Mouse (Mus musculus) c-Kit-positive CD71-positive TER-119-negative erythroid progenitor cells, embryonic 14.5 days (primary cell): ENCODE measurements around the gene Ormdl3.
A peak's percentile ranks its signal among the peaks of the same experiment; 100 is the strongest.
"Not testable (repeated sequence)": the region's sequence is repeated elsewhere in the genome, so short reads cannot be mapped to it uniquely, and the experiment has no call there.

ENCODE experiments used
- DNase-seq: peaks from one replicate; pipeline ENCODE4 v3.0.0-alpha.2; 2013; ENCODE audit warnings: low read depth

Gene Ormdl3

DNA sequence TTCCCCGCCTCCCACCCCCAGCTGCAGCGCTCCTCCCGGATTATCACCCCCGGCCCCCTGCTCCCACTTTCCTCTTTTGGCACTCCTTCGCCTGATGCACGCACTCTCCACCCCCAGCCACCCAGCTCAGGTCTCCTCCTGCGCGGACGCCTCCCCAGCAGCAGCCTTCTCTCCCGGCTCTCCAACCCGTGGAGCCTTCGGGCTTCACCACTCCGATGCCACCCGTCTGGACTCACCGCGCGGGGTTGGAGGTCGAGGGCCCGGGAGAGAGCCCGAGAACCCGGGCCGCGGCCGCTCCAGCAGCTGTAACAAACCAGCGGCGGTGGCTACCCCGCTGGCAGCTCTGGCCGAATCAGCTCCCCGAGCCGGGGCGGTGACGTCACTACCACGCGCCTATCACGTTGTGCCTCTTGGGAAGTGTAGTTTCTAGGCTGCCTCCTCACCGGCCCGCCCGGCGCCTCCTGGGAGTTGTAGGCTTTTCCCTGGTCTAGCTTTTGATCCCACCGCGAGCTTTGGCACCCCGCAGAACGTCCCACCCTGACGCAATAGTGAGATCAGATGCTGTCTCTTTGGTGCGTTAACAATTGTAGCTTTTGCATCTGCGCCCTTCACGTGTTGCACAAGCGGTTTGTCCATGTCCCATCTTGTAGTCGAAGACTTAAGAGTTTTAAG is at the start of gene Ormdl3:
TSS of gene Ormdl3 (minus strand) at position 477 of the 672 bp plus-strand sequence.
- DNase-seq = peak; percentile 98

DNA sequence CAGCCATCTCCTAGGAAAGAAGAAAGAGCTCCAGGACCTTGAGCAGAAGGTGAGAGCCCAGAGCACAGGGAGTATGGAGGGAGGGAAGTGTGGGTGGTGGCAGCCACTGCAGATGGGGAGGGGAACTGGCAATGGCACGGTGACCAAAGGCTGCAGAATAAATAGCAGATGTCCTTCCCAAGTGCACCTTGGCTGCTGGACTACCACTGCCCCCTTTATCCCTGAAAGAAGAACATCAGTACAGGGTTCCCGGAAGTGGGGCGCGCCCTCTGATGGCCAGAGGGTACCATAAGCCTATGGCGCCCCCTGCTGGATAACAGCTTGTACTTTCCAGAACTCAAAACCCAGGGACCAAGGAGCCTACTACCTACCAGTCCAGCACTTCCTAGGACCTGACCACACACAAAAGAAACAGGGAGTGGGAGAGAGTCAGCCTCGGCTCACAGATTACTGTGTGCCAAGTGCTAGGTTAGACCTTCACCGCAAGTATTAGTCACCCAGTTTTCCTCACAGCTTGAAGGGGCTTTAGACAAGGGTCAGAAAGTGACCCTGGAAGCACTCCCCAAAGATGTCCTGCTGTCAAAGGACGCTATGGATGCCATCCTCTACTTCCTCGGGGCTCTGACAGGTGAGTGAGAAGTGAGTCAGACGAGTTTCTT is 48.3 kb upstream of the Ormdl3 start:
- DNase-seq = peak; percentile 6

DNA sequence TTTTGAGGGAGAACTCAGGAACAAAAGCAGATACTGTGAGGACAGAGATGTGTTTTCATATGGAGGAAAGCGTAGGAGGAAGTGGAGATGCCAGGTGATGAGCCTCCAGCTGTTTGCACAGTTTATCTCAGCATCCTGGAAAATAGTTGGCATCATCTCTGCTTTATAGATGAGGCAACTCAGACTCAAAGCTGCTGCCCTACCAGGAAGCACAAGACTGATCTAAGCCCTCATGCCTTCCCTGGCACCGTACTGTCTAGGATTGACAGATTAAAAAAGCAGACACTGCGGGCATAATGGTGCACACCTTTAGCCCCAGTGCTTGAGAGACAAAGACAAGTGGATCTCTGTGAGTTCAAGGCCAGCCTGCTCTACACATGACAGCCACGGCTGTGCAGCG is 43.5 kb upstream of the Ormdl3 start:
- DNase-seq = no peak

DNA sequence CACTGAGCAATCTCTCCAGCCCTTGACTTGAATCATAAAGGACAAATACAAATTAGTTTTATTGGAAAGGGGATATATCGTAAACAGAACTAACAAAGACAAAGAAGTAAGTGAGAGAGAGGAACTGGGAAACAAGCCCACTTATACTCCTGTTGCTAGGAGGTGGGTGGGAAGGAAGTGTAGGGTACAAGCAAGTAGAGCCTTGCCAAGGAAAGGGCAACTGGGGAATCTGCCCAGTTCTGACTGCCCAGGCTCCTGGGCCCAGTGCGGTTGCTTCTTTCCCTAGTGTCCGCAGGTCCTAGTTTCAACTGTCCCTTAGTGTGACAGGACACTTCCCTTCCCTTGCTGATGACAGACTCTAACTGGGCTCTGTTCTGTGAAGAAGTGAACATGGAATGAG is 41.5 kb upstream of the Ormdl3 start:
- DNase-seq = no peak

DNA sequence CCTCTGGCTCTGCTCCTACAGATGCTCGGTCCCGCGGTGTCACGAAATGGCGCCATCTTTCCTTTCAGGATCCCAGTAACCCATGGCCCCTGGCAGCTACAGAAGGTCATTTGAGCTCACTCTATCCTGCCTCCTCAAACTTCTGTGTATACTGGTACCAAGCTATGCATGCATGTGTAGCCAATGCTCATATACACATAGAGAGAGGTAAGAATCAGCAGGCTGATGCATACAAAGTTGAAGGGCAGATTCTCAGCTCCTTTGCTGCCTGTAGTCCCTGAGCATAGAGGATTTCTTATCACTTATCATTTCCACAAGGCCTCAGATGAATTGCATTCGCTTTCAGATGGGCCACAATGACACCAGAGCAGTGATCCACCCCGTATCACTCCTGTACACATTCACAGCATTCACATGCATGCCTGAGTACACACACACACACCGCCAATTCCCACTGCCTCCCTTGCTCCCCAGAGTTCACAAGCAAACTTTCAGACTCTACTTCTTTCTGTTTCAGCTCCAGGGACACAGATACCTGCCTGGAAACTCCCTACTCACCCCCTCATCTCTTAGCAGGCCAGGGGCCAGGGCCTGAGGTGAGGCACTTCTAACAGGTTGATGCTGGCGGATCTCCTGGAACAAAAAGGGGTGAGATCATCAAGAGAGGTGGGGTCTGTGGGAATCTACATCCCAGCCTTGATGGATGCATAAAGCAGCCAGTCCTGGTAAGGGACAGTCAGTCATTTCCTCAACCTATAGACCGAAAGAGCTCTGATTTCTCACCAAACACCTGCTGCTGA is 38.6 kb upstream of the Ormdl3 start, which contains the start of the genes Gm12355 and Gsdma3:
TSS of gene Gm12355 (minus strand) at position 51 of the 800 bp plus-strand sequence.
TSS of gene Gsdma3 (plus strand) at position 750 of the 800 bp plus-strand sequence.
- no peak for DNase-seq

DNA sequence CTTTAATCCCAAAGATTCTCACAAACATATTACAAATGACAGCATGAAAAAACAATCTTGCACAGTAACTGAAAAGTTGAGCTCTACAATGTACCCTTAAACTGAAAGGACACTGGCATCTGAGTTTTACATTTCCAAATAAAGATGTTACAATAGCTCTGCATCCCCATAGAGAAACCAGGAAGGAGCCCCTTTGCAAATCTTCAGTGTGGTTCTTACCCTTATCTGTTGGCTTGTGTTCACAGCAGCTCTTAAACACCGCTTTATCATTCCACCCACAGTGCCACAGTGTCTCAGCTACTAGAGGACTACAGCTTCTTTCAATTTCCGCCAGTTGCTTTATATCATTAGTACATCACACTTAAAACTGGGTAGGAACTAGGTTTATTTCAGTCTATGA is 37.2 kb upstream of the Ormdl3 start:
- DNase-seq = not testable (repeated sequence)

DNA sequence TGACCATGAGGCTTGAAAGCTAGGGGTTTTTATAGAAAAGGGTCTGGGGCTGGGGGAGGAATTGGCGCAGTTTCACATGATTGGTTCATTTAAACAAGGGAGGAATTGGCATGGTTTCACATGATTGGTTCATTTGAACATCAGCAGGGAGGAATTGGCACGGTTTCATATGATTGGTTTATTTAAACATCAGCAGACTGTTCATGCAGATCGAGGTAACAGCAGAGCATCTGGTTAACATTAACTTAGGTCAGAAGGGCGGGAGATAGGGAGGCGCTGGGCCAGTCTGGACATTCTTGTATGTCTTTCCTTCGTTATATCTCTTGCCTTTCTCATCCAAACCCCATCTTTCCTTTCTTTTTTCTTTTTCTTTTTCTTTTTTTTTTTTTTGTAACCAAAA is 36.8 kb upstream of the Ormdl3 start:
- not testable (repeated sequence) for DNase-seq

DNA sequence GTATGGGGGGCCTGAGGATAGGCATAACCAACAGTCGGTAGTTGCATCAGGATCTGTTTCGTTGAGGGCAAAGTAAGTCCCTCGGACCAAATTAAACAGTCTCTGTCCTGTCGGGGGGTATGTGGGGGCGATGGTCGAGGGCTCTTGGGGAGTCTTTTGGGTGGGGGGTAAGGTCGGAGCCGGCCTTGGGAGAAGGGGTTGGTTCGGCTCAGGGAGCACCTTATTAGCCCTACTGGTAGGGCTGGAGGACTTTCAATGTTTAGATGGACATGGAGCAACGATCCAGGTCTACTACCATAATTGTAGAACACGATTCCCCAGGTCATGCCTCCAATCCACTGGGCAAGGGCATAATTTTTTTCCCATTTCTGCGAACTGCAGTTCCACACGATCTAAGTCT is 33.6 kb upstream of the Ormdl3 start:
- no peak for DNase-seq

DNA sequence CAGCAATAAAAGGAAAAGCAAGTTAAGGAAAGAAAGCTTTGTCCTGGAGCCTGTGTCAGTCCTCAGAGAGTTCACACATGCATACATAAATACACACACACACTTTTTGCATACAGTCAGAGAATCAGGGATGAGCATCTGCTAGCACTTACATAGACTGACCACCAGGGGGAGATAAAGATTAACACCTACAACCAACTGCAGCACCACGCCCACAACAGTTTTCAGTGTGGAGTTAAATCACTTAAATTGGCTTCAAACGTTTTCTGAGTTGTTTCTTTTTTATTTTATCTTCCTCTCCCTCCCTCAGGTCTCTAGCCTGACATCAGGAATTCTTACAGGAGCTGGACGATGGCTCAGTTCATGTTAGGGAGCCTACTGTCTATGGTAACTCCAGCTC is 19.6 kb upstream of the Ormdl3 start:
- peak; percentile 47 for DNase-seq

DNA sequence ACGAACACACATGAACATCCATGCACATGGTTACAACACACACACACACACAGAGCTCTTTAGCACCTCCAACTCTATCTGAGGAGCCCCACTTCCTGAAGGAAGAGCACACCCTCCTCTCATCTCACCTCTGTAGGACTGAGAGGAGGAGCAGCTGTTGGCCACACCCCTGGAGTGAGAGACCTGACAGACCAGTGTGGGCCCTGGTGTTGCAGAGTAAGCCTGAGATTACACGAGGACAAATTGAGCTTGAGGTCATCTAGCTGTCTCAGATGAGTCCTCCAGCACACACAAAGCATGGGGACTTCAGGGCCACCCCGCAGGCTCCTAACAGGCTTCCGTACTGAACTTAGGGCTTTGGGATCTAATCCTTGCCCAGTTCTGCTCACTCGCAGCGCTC is 17.7 kb upstream of the Ormdl3 start:
- not testable (repeated sequence) for DNase-seq

DNA sequence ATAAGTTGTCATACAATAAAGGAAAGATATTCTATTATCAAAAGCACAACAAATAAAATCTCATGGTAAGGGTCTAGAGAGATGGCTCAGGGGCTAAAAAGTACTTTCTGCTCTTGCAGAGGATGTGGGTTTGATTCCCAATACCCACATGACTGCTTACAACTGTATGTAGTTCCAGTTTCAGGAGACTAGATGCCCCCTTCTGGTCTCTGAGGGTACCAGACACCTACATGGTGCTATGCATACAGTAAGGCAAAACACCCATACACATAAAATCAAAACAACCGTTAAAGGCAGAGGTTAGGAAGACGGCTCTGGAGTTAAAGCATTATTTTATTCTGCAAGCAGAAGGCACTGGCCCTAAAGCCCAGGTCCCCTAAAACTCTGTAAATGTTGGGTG is 16.8 kb upstream of the Ormdl3 start:
- DNase-seq = no peak

DNA sequence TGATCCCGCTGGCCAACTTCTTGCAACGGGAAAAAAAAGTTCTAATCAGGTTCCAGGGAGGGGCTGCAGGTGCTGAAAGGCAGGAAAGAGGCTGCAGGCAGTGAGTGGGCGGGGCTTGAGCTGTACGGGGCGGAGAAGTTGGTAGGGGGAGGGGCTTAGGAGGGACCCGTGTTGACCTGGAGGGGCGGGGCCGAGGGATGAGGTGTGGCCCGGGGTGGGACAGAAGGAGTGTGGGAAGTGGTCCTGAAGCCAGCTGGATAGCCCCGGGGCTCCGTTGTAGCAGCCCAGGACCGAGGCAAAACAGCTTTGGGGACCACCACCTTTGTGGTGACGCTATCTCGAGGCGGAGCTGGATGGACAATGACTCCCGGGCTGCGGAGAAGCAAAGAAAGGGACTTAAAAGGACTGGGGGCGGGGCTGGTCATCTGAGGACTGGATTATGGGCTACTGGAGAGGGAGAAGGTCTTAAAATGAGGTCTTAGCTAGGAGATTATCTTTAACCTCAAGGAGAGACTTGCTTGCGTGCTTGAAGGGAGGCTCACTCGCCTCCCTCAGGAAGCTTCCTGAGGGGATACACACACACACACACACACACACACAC is 15.0 kb upstream of the Ormdl3 start:
- DNase-seq = no peak

DNA sequence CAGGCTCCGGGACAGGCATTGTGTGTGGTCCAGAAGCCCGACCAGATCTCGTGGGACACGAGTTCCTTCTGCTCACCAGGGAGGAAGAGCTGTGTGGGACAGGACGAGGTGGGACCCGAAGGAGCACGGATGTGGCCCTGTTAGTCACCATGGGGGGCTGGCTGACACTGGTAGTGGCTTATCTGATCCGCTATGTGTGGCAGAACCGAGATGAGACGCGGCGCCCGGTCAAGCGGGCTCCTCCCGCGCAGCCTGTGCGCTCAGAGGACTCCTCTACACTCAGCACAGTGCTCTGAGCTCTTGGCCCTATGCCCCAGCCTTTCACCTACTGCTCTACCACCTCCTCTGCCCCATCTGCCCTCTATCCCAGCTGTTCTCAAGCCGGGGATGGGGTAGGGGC is 12.1 kb upstream of the Ormdl3 start:
- no peak for DNase-seq

DNA sequence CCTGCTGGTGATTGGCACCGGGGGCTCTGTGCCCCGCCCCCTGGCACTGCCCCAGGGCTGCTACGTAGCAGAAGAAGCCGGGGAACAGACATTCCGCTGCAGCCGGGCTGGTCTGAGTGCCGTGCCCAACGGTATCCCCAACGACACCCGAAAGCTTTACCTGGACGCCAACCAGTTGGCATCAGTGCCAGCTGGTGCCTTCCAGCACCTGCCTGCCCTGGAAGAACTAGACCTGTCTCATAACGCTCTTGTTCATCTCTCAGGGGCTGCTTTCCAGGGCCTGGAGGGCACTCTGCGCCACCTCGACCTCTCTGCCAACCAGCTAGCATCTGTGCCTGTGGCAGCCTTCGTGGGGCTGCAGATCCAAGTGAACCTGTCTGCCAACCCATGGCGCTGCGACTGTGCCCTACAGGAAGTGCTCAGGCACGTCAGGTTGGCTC is 11.7 kb upstream of the Ormdl3 start:
- DNase-seq = no peak

DNA sequence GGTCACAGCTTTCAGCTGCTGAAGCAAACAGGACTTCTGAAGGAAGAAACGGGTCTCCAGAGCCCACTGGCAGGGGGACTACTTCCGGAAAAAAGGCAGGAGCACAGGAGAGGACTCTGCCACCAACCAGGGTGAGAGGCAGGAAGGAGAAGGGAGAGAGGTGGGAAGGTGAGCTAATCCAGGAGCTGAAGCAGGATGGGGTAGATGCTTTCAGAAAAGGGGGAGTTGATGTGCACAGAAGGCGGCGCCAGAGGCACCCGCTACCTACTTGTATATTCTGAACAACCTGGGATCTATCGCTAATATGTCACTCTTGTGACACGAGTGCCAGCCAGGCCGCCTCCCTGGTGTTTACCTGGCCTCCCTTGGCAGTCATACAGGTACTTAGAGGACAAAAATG is 10.8 kb upstream of the Ormdl3 start, which contains the start of gene Lrrc3c:
TSS of gene Lrrc3c (plus strand) at position 301 of the 400 bp plus-strand sequence.
- DNase-seq = no peak

DNA sequence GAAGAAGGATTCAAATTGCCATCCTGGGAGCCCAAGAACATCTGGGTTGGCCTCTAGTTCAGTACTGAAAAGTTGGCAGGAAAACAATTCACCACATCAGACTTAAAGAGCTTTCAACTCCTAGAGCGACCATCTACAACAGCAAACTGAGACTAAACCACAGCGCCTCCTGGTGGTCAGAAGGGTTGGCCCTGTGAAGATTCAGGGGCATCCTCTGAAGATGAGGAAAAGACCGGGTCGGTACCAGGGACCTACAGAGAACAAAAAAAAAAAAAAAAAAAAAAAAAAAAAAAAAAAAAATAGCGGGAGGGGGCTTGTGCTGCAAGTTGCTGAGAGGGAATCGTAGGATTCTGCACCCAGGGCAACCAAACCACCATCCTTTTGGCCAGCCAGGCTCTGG is 10.2 kb upstream of the Ormdl3 start:
- peak; percentile 80 for DNase-seq

DNA sequence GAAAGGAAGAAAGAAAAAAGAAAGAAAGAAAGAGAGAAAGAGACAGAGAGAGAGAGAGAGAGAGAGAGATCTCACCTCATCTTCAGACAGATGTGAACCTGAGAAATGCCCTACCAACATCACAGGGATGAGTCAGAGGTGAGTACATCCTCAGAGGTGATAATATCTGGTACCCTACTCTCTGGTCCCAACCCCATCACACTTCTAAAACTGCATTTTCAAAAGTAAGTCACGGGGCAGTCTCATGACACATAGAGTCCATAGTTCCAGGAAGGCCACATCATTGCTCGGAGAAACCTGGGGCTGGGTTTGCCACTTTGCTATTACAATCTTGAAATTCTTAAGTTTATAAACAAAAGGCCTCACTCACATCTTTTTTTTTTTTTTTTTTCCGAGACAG is 8.8 kb upstream of the Ormdl3 start:
- DNase-seq = no peak

DNA sequence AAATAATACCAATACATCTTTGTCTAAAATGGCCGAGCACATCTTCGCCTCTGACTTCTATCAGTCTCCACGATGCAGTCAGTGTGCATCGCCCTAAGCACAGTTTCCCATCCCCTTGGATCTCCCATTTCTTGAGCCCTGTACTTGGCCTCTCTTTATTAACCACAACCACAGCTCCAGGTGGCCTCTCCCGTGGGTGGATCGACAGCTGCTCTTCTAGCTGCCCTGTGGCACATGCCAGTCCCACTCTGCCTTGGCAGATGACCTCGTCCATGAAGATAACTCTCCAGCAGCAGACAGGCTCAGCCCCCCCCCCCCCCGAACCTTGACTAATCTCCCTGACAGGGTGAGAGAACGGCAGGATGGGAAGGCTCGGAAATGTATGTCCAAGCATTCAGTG is 8.3 kb upstream of the Ormdl3 start:
- DNase-seq = no peak

DNA sequence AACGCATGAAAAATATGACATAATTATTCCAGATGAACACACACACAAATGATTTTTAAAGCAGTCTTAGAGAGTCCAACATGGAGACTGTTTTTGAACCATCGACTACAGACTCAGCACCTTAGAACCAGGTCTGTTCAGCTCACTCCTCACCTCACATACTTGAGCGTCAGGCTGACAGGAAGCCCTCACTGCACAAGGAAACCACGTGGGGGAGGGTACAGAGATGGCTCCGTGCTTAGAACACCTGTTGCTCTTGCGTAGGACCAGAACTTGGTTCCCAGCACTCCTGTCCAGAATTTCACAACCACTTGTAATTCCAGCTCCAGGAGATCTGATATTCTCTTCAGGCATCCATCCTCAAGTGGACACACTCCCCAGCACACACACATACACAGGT is 7.9 kb upstream of the Ormdl3 start:
- DNase-seq = no peak

DNA sequence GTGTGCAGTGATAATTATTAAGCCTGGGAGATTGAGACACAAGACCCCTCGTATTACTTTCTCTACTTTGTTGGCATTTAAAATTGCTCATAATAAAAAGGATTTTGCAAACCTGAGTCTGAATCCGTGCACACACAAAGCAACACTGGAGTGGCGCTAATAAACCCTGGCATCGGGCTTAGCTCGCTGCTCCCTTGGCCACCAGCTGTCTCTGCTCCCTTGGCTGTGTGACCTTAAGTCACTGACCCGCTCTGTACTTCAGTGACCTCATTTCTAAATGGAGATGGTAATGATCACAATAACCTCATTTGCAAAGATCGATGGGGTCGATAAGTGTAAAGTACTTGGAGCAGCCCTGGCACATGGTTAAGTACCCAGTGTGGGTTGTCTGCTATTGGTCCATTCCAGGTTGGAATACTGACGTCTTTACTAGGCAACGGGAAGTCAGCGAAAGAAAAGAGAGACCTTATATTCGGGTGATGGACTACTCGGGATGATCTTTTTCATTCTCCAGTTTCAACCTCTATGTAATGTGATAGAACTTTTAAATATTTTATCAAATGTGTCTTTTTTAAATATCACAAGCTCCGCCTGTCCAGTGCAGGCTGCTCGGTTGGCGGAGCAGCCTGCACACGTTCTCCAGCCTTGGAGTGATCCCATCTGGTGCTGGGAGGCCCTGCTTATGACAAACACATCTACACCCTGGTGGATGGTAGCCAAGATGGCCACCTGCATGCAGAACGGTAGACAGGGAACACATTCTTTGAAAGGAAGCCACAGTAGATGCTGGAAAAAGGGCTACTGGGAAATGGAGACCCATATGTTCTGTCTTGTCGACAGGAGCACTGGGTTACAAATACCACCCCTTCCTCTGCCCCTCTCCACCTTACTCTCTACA is 3.6 kb upstream of the Ormdl3 start:
- no peak for DNase-seq

DNA sequence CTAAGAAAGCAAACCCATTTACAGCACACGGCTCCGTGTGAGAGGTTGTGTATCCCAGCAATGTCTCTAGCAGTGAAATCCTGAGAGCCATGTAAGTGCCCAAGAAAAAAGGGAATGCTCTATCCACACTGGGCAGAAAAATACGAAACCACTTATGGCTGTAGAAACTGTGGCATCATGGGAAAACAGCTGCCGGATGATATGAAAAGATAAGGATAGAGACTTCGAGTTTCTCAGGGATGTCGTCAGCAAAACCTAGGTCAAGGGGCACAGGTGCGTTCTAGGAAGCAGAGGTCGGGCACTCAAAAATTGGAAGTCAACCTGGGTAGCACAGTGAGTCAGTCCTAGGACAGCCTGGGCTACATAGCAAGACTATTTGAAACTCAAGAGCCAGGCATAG is 2.1 kb upstream of the Ormdl3 start:
- no peak for DNase-seq
